Mouse (Mus musculus) adrenal gland, postnatal 14 days (tissue): ENCODE measurements around the gene Fbxo22. TPM values are rescaled to one million over a fixed set of nuclear protein-coding genes. Genes with fewer than 3 reads are reported as not detected.
"Not testable (repeated sequence)": the region's sequence is repeated elsewhere in the genome, so short reads cannot be mapped to it uniquely, and the experiment has no call there.

Experiments used
- DNase-seq: peaks from one replicate; pipeline ENCODE4 v3.0.0; 2021; ENCODE audit warnings: mixed read lengths
- long read RNA-seq, 2 experiments: library from polyadenylated mRNA; stranded (forward); transcript quantifications; one replicate each; pipeline ENCODE4 v2.0.0; 2021
- total RNA-seq: library from RNA; stranded (reverse); gene quantifications from 2 replicates; pipeline ENCODE4 v1.2.3, GENCODE M21; 2021

The Fbxo22 gene
- total RNA-seq: 27.5 and 31.5 TPM in 2 replicates
- long read RNA-seq, experiment 1, transcript Fbxo22-201 (7 exons, 2,112 nt): major isoform, 56 of 62 reads
- long read RNA-seq, experiment 1, partial matches to known transcripts: 4 of 62 reads
- long read RNA-seq, experiment 1, other reads (novel, unspliced or antisense): 2 of 62 reads
- long read RNA-seq, experiment 2, transcript Fbxo22-201 (7 exons, 2,112 nt): major isoform, 31 of 41 reads
- long read RNA-seq, experiment 2, partial matches to known transcripts: 5 of 41 reads
- long read RNA-seq, experiment 2, other reads (novel, unspliced or antisense): 4 of 41 reads

- DNase-seq: peak; percentile 95
Measured at GRCm38 (mm10) chr9:55208790-55209481, at the start of gene Fbxo22. TSS of gene Fbxo22 (plus strand) at chr9:55208925.

GRCm38 (mm10) chr9:55170655-55171412 lies 37.9 kb upstream of the Fbxo22 start:
- peak; percentile 43 for DNase-seq

- DNase-seq: no peak
Measured at GRCm38 (mm10) chr9:55172195-55172685, 36.5 kb upstream of the Fbxo22 start.

- DNase-seq: no peak
Measured at GRCm38 (mm10) chr9:55174235-55174634, 34.5 kb upstream of the Fbxo22 start.

- no peak for DNase-seq
Measured at GRCm38 (mm10) chr9:55195876-55196275, 12.8 kb upstream of the Fbxo22 start.

- DNase-seq: no peak
Measured at GRCm38 (mm10) chr9:55198260-55198659, 10.5 kb upstream of the Fbxo22 start.

- peak; percentile 57 for DNase-seq
Measured at GRCm38 (mm10) chr9:55199348-55199747, 9.4 kb upstream of the Fbxo22 start.

GRCm38 (mm10) chr9:55208458-55208789 lies 301 bp upstream of the Fbxo22 start:
- DNase-seq: no peak

GRCm38 (mm10) chr9:55211611-55212010 lies 2.9 kb downstream of the Fbxo22 start:
- no peak for DNase-seq

GRCm38 (mm10) chr9:55213396-55213795 lies 4.7 kb downstream of the Fbxo22 start:
- no peak for DNase-seq

GRCm38 (mm10) chr9:55215056-55215455 lies 6.3 kb downstream of the Fbxo22 start:
- DNase-seq: no peak

- no peak for DNase-seq
Measured at GRCm38 (mm10) chr9:55215648-55216047, 6.9 kb downstream of the Fbxo22 start.

- DNase-seq: no peak
Measured at GRCm38 (mm10) chr9:55216078-55216477, 7.4 kb downstream of the Fbxo22 start.

GRCm38 (mm10) chr9:55217381-55217780 lies 8.7 kb downstream of the Fbxo22 start:
- no peak for DNase-seq

GRCm38 (mm10) chr9:55225165-55225737 lies 16.5 kb downstream of the Fbxo22 start:
- DNase-seq: no peak

- no peak for DNase-seq
Measured at GRCm38 (mm10) chr9:55226251-55226650, 17.5 kb downstream of the Fbxo22 start.

- DNase-seq: peak; percentile 69
Measured at GRCm38 (mm10) chr9:55228149-55228548, 19.4 kb downstream of the Fbxo22 start.

GRCm38 (mm10) chr9:55229010-55229409 lies 20.3 kb downstream of the Fbxo22 start:
- DNase-seq: no peak

- DNase-seq: no peak
Measured at GRCm38 (mm10) chr9:55231544-55231943, 22.8 kb downstream of the Fbxo22 start.

GRCm38 (mm10) chr9:55232110-55232509 lies 23.4 kb downstream of the Fbxo22 start:
- no peak for DNase-seq

- no peak for DNase-seq
Measured at GRCm38 (mm10) chr9:55232586-55232985, 23.9 kb downstream of the Fbxo22 start.

- not testable (repeated sequence) for DNase-seq
Measured at GRCm38 (mm10) chr9:55233076-55233475, 24.4 kb downstream of the Fbxo22 start.
